Mouse (Mus musculus) CH12.LX (cell line): ENCODE data around the gene Galnt17.

ENCODE experiments used
- CHD2 ChIP-seq: IDR thresholded peaks from 2 replicates; pipeline ENCODE4 v1.6.1; 2011; ENCODE audit warnings: low read length, improper control_type of control experiment
- CTCF ChIP-seq, 2 experiments: IDR thresholded peaks in 1 of 2; conservative IDR thresholded peaks in 1 of 2; 2 replicates each; pipeline ENCODE4 v1.5.1; 2011 to 2012; ENCODE audit warnings: low read depth in 2 of 2, low read length in 2 of 2, improper control_type of control experiment in 1 of 2, inconsistent platforms in 1 of 2, mild to moderate bottlenecking in 1 of 2, moderate library complexity in 1 of 2
- HCFC1 ChIP-seq: IDR thresholded peaks from 2 replicates; pipeline ENCODE4 v1.6.1; 2012; ENCODE audit warnings: low read depth, mild to moderate bottlenecking, inconsistent platforms, low read length, improper control_type of control experiment
- MAZ ChIP-seq: IDR thresholded peaks from 2 replicates; pipeline ENCODE4 v1.6.1; 2012; ENCODE audit warnings: low read depth, mild to moderate bottlenecking, inconsistent platforms, low read length, improper control_type of control experiment, moderate library complexity
- MEF2A ChIP-seq: IDR thresholded peaks from 2 replicates; pipeline ENCODE4 v1.6.1; 2014; ENCODE audit warnings: low read depth, mild to moderate bottlenecking, inconsistent platforms, low read length, improper control_type of control experiment, borderline replicate concordance
- MXI1 ChIP-seq: IDR thresholded peaks from 2 replicates; pipeline ENCODE4 v1.6.1; 2011; ENCODE audit warnings: mild to moderate bottlenecking, low read depth, low read length, improper control_type of control experiment
- PAX5 ChIP-seq: IDR thresholded peaks from 2 replicates; pipeline ENCODE4 v1.6.1; 2012; ENCODE audit warnings: low read length, inconsistent platforms, mixed read lengths
- POLR2A ChIP-seq: IDR thresholded peaks from 2 replicates; pipeline ENCODE4 v1.6.1; 2011; ENCODE audit warnings: low read depth, mild to moderate bottlenecking, improper control_type of control experiment, low read length
- RCOR1 ChIP-seq: conservative IDR thresholded peaks from 2 replicates; pipeline ENCODE4 v1.6.1; 2012; ENCODE audit warnings: low read depth, mild to moderate bottlenecking, inconsistent platforms, low read length, improper control_type of control experiment
- TBP ChIP-seq: conservative IDR thresholded peaks from 2 replicates; pipeline ENCODE4 v1.6.1; 2011; ENCODE audit warnings: low read depth, low read length, improper control_type of control experiment
- TCF12 ChIP-seq: IDR thresholded peaks from 2 replicates; pipeline ENCODE4 v1.6.1; 2014; ENCODE audit warnings: low read depth, mild to moderate bottlenecking, inconsistent platforms, low read length, improper control_type of control experiment

DNA sequence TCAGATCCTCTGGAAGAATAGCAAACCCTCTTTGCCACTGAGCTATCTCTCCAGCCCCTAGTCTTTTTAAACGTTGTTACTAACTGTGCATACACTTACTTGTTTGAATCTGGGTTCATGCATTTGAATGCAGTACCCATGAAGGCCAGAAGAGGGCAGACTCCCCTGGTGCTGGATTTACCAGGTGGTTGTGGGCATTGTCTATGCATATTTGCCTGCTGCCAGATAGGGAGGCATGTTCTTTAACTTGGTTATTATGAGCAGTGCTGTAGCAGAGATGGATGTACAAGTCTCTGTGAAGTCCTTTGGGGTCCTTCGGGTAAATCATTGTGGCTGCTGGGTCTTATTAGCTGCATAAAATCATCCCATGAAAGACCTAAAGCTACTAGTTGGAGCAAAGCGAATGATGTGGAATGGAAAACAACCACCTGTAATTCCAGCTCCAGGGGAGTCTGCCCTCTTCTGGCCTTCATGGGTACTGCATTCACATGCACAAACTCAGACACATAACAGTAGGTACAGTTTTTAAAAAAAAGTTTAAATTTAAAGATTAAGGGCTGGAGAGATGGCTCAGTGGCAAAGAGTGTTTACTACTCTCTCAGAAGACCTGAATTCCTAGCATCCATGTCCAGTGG, 300.3 kb downstream of the Galnt17 start:
- TF ChIP-seq MEF2A (no peak), MXI1 (no peak), TCF12 (no peak), HCFC1 (no peak), PAX5 (no peak), POLR2A (no peak), TBP (no peak), RCOR1 (no peak), MAZ (no peak), CTCF (conservative IDR thresholded peaks at IDR 0.05 in 1 of 2, IDR thresholded peaks at IDR 0.05 in 1 of 2; ENCODE audit: low read depth in 2 of 2, low read length in 2 of 2) (peak; percentile 14 to 23; a peak in 1 of 4 replicates), CHD2 (no peak)
